Mouse (Mus musculus): ENCODE measurements at regions not wholly inside any gene's neighbourhood (a gene's known extent, or its start where the extent isn't known, plus 50 kb on each side); places are given as distances from the start of the nearest gene placed in this dataset.

DNA sequence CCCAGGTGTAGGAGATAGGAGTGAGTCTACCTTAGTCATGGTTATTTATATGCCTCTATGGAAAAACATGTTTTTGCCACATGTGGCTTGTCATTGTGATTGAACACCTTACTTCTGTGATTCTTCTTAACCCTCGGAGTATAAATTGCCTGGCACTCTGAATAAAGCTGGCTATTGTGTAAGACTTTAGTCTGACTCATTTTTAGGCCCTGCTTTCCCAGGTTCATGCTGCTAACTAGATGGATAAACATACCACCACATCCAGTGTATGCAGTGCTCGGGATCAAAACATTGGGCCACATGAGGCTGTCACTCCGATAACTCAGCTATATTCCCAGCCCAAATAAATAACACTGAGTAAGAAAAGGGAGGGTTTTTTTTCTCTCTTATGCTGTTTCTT is 287.2 kb downstream of the Gsdmc2 start:
- in situ Hi-C loops (cut with MboI) = no loop called here

DNA sequence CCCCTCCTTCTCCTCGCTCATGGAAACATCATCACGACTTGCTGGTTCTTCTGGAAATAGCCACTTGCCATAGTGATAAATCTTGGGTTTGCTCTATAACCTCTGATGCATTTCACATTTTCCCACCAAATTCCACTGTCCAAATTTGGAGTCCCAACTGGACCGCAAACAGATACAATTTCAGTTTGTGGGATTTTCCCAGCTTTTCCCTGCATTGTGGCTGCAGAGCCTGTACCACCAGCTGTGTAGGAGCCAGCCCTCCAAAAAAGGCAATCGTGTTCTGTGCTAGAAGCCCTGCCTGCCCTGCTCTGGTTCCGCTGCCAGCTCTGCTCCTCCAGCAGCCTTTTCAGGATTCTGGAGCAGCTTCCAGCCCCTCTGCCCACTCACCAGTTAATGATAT is 291.4 kb downstream of the Gsdmc2 start:
- in situ Hi-C loops (cut with MboI) = no loop called here

DNA sequence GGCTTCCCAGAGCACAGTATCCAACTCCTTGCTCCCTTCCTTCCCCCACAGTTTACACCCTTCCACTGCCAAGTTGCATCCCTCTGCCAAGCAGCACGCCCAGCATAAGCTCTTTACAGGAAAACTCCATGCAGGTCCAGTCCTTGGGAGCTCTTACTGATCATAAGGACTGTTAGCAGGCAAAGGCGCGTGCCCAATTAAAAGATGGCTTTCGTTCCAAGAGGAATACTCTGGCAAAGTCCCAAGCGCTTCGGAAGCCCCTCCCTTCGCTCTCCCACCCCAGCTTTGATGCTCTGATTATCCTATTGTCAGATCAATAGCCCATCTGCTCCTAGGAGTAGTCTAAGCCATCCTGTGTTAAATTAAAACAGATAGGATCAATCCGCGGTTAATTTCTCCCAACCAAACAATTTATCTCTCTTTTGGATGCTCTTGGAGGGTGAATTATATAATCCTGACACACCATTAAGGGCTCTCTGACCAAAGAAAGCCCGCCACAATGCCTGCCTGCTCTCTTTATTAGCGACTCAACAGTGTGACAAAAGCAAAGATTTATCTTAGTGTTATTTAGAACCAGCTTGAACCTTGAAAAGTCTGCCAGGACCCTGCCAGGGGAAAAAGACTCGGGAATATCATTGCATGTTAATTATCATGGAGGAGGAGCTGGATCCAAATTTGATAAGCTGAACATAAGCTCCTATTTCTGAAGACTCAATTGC is 312.5 kb downstream of the Gsdmc2 start:
- in situ Hi-C loops (cut with MboI) = no loop called here

DNA sequence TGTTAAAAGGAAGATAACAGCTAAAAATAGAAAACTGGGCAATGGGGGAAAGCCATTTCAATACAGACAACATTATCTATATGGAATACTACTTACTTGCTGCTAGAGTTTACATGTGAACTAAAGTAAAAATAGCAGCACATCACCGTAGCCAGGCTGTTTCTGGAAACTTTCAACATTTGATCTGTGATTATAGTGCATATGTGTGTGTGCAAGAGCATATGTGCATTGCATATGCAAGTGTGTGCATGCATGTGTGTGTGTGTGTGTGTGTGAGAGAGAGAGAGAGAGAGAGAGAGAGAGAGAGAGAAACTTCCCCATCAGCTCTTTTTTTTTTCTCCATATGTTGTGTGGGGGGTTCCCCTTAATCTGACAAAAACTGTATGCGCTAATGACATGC is 317.7 kb downstream of the Gsdmc2 start:
- in situ Hi-C loops (cut with MboI) = no loop called here

- in situ Hi-C loops (cut with MboI) = no loop called here
Observed at GRCm38 (mm10) chr15:63526820-63527219, 318.2 kb downstream of the Gsdmc2 start.

DNA sequence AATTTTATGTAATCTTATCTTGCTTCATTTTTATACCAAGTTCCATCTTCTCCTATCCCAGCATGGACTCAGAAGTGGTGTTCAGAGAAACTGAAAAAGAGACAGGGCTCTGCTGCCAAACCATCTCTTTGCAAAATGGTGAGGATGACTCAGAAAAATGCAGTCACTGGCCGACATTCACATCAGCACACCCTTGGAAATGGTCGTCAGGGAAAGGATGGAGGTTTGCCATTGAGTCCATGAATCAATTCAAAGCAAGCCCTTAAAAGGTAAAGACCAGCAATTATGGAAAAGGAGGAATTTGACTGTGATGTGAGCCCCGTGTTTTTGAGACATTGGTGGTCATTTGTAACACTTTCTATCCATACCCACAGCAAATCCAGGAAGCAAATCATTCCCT is 327.7 kb downstream of the Gsdmc2 start:
- in situ Hi-C loops (cut with MboI) = no loop called here

- in situ Hi-C loops (cut with MboI) = no loop called here
Observed at GRCm38 (mm10) chr15:63500453-63500852, 344.5 kb downstream of the Gsdmc2 start.

DNA sequence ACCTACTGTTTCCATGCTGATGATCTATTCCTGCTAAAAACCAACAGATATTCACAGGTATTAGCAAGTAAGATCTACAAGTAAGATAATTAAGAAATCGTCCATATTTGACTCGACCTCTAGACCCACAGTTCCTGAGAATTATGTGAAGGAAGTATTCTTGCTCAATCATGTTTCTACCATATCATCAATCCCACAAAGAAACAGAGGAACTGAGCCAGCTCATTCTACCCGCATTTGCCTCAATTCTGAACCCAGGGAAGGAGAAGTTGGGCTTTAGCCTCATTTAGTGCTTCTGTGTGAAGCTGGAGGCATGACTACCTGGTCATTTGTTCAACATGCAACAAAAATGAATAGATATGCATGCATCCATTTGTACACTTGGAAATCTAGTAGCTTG is 346.5 kb downstream of the Gsdmc2 start:
- in situ Hi-C loops (cut with MboI) = no loop called here

GRCm38 (mm10) chr15:63497207-63497606 is 347.8 kb downstream of the Gsdmc2 start:
- in situ Hi-C loops (cut with MboI) = no loop called here

GRCm38 (mm10) chr15:63484910-63485309 is 360.1 kb downstream of the Gsdmc2 start:
- in situ Hi-C loops (cut with MboI) = no loop called here

DNA sequence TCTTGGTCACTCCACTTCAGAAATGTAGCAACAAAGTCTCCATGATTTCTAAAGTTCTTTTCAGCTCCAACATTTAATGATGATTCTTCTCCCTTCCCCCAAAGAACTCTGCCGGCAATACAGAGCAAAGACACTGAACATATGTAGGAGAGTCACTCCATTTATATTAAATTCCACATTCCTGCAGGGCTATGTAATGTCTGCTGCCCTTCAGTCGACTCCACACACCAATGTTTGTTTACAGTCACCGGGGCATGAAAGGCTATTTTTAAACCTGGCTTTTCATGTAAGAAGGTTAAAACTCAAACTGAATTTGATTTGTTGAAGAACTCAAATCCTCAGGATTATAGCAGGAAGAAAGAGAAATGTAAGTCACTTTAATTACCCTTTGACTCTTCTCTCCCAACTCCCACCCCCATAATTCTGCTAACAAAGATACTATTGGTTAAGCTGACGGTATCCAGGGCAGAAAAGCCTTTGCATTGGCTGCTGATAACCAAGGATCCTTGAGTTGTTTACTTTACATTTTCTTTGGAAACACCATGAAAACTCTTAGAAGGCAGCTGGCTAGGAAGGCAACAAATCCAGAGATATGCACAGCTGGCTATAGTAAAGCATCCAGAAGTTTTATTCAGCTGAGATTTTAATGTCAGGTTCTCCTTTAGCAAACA is 360.6 kb downstream of the Gsdmc2 start:
- in situ Hi-C loops (cut with MboI) = no loop called here

DNA sequence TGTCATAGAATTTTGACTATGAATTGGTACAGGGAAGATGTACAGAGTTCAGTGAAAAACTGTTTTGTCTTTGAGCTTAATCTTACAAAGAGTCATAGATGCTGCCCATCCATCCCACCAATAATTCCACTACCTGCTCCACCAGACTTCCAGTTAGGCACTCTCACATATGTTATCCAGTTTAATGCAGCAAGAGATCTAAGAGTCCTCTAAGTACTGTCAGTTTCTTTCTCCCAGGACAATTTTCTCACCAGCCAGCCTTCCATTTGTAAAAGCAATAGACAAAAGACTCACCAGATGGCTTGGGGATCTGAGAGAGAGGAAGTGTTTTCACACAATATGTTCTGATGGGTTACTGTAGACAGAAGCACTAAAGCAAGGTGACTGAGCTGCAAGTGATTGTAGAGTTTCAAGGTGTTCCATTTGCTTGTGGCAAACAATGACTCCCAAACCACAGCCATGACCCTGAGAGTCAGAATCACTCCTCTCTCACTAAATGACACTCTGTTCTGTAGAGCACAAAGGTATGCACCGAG is 365.6 kb downstream of the Gsdmc2 start:
- in situ Hi-C loops (cut with MboI) = no loop called here

GRCm38 (mm10) chr15:63466916-63467315 is 378.1 kb downstream of the Gsdmc2 start:
- in situ Hi-C loops (cut with MboI) = no loop called here

GRCm38 (mm10) chr15:63452529-63452928 is 392.4 kb downstream of the Gsdmc2 start:
- in situ Hi-C loops (cut with MboI) = no loop called here

GRCm38 (mm10) chr15:63446288-63446687 is 398.7 kb downstream of the Gsdmc2 start:
- in situ Hi-C loops (cut with MboI) = no loop called here

GRCm38 (mm10) chr15:63445016-63445415 is 400.0 kb downstream of the Gsdmc2 start:
- in situ Hi-C loops (cut with MboI) = no loop called here

- in situ Hi-C loops (cut with MboI) = no loop called here
Observed at GRCm38 (mm10) chr15:63442146-63442780, 402.7 kb downstream of the Gsdmc2 start.

DNA sequence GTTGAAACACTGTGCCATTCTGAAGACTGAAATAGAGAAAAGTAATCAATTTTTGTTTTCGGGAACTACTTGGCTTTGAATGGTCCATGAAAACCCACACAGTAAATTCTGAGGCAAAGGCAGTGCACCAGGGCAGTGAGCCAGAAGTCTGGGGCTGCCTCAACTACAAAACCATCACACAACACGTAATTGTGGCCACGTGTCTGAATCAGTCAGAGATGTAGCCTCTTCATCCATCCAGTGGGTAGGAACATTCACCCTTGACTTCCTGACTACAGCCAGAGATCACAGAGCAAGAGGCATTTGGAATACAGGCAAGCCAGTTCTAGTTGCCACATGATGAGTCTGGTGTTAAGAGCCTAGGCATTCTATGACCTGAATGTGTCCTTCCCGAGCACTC is 432.3 kb downstream of the Gsdmc2 start:
- in situ Hi-C loops (cut with MboI) = no loop called here

- in situ Hi-C loops (cut with MboI) = no loop called here
Observed at GRCm38 (mm10) chr15:63411771-63412118, 433.2 kb downstream of the Gsdmc2 start.

DNA sequence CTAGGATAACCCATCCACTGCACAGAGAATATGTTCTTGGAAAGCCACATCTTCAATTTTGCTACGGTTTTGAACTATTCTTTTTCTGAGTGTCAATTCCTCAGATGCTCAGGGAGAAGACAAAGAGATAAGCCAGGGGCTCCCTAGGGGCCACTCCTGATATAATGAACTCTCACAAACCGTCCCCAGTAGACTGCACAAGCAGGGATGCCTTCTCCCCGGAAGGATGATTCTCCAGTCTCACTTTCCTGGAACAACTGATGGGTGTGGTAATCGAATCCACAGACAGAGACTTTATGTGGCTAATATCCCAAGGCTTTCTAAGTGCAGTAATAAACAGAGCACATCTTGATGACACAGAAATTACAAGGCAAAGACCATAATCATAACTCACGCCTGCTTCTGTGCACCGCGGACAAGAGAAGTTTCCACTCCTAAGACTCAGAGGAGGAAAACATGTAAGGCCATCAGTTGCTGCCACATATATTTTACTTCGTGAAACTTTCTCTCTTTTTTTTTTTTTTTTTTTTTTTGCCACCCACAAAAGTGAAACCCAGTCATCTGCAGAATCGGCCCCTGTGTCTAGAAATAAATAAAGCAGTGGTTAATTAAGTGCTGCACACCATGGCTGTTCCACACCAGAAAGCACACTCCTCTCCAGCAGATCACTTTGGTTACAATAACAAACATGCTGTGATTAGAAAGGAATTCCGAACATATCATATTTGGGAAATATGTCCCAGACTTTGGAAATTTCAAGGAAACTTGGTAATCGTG is 433.8 kb downstream of the Gsdmc2 start:
- in situ Hi-C loops (cut with MboI) = no loop called here

DNA sequence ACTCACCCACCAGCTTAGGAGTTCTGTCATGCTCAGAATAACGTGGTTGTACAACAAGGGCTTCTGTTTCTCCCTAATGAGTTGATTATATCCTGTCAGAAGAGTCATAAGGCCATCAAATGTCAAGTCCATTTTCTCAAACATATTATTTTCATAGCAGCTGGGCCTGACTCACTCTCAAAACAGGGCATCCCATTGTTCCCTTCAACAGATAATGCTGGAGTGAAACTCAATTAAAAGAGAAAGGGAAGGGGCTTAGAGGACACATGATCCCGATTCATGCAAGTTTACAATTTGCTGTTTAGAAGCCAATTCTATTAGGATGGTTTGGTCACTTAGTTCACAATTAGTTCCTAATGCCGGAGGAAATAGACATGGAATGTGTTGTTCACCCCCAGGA is 444.5 kb downstream of the Gsdmc2 start:
- in situ Hi-C loops (cut with MboI) = no loop called here

DNA sequence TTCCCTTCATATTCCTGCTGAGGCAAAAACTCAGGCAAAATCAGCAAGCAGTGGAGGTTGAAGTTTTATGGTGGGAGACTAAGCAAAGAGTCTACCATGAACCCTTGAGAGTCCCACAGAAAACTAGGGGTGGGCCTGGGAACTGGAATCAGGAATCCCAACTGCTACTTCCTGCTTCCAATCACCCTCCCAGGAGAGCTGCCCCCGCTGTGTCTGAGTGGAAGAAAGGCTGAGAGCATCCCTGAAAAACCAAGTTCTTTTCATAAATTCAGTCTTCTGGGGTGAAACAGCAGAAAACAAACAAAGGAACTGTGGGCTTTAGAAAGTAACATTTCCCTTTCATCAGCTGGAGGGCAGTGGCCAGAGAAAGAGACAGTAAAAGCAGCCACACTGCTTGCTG is 445.0 kb downstream of the Gsdmc2 start:
- in situ Hi-C loops (cut with MboI) = no loop called here

All from mature B cell (primary cell).